Mouse (Mus musculus): ENCODE data around the gene Tex261.

Tex261 gene

DNA sequence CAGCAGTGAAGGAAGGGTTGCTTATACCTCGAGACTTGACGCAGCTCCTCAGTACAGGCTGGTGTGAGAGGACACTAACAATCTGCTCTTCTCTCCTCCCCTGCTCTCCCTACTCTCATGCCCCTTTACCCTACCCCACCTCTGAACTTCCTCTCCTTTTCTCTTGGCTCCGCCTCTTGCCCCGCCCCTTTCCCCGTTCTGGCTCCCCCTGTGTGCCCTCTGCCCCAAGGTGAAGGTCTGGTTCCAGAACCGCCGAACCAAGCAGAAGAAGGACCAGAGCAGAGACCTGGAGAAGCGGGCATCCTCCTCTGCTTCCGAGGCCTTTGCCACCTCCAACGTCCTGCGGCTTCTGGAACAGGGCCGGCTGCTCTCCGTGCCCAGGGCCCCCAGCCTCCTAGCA is 38.3 kb downstream of the Tex261 start:
- CTCF ChIA-PET: interaction anchor here (0.5 to 1.8 kb wide), 8 partner anchors 8 to 1587 kb away, joined by 3 to 9 read pairs (median 4); no protein-coding TSS in a partner anchor
- POLR2A ChIA-PET: interaction anchor here in 2 of 4 experiments (0.5 to 2.2 kb wide), 7 partner anchors 9 to 983 kb away, joined by 3 to 9 read pairs (median 4); no protein-coding TSS in a partner anchor

DNA sequence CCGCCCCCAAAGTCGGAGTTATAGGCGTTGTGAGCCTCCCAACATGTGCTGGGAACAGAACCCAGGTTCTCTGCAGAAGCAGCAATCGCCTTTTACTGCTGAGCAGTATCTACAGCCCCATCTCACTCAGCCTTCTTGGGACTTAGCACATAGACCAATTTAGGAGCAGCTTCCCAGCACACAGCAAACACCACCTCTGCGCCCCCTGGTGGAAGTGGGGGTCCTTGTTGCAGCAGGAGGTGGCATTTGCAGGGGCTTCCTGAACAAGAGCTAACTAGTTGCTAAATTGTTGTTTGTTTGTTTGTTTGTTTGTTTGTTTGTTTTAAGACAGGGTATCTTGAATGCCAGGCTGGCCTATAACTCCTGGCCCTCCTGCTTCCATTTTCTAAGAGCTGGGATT is 44.5 kb downstream of the Tex261 start:
- ChIA-PET POLR2A (interaction anchor here in 3 of 4 experiments (0.7 to 1.6 kb wide), 13 partner anchors 11 to 137 kb away, joined by 3 to 8 read pairs (median 3); partner anchors contain the start of genes Atp6v1b1 (in 2 of the 3), Nagk (in 1 of the 3) and Paip2b (in 1 of the 3)), CTCF (interaction anchor here (0.5 to 5.2 kb wide), 77 partner anchors 8 to 1556 kb away, joined by 3 to 56 read pairs (median 4); partner anchors contain the start of genes Atp6v1b1 (in 4 of the 4), Tex261 (in 3 of the 4), Vax2 (in 2 of the 4) and Ankrd53 (in 1 of the 4))

DNA sequence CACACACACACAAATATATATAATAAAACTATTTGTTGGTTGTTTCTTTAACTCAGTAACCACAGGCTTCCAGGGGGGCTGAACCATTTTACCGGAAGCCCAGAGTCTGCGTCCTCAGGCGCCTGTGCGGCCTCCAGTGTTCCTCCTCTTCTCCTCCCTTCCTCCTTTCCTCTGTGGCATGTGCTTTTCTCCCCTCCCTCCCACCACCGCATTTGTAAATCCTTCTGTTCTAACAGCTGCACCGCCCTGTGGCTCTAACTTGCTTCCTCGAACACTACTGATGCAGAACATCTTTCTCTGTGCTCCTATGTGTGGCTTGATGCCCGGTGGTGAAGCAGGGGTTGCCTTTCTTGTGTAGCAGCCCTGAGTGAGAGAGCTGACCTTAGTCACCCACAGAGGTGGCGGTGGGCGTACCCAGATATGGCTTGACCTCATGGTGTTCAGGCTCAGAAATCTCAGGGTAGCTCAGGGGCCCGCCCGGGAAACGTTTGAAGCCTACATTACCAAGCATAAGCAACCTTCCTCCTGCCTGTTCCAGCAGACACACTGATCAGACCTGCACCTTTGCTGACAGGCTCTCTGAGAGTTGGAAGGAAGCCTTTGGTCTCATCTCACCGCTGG is 46.2 kb downstream of the Tex261 start:
- CTCF ChIA-PET: interaction anchor here (0.5 to 5.2 kb wide), 49 partner anchors 8 to 404 kb away, joined by 3 to 56 read pairs (median 6); partner anchors contain the start of genes Tex261 (in 2 of the 4), Vax2 (in 2 of the 4), Ankrd53 (in 1 of the 4) and Atp6v1b1 (in 1 of the 4)
- POLR2A ChIA-PET: interaction anchor here in 2 of 4 experiments (0.8 to 3.1 kb wide), 7 partner anchors 9 to 74 kb away, joined by 3 to 16 read pairs (median 7); partner anchors contain the start of gene Vax2 (in 1 of the 2)

DNA sequence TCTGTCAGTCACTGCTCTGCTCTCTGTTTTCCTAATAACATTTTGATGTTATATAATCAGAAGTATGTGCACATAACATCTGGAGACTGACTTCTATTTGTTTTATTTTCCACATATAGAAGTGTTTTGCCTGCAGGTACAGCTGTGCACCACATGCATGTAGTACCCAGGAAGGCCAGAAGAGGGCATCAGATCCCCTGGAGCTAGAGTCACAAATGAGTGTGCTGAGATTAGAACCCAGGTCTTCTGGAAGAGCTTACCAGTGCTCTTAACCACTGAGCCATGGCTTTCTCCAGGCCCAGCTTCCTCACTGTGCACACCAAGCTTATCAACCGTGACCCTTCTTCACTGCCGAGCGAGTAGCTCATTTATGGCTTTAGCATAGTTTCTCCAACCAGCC is 47.1 kb downstream of the Tex261 start:
- ChIA-PET POLR2A (interaction anchor here in 3 of 4 experiments (0.8 to 3.1 kb wide), 17 partner anchors 9 to 103 kb away, joined by 3 to 16 read pairs (median 4); partner anchors contain the start of genes Nagk (in 1 of the 3), Paip2b (in 1 of the 3) and Vax2 (in 1 of the 3)), CTCF (interaction anchor here (0.6 to 5.2 kb wide), 74 partner anchors 9 to 502 kb away, joined by 3 to 56 read pairs (median 4); partner anchors contain the start of genes Atp6v1b1 (in 3 of the 4), Tex261 (in 3 of the 4), Vax2 (in 2 of the 4) and Ankrd53 (in 1 of the 4))

DNA sequence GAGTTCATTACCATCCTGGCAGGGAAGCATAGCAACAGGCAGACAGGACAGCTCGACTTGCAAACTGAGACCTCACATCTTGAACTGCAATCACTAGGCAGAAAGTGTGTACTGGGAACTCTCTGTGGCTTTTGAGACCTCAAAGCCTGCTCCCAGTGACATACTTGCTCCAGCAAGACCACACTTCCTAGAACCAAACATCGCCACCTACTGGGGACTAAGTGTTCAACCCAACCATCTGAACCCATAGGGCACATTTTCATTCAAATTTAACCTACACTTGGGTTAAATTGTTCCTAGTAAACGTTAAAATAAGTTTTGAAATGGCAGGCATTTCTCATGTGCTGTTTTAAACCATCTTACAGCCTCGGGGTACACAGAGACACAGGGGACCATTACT is 48.4 kb downstream of the Tex261 start:
- POLR2A ChIA-PET: interaction anchor here in 2 of 4 experiments (0.6 to 3.1 kb wide), 6 partner anchors 10 to 30 kb away, joined by 3 to 11 read pairs (median 5); partner anchors contain the start of gene Vax2 (in 1 of the 2)
- CTCF ChIA-PET: interaction anchor here in 3 of 4 experiments (0.6 to 3.2 kb wide), 9 partner anchors 16 to 165 kb away, joined by 3 to 27 read pairs (median 15); partner anchors contain the start of gene Vax2 (in 1 of the 3)

DNA sequence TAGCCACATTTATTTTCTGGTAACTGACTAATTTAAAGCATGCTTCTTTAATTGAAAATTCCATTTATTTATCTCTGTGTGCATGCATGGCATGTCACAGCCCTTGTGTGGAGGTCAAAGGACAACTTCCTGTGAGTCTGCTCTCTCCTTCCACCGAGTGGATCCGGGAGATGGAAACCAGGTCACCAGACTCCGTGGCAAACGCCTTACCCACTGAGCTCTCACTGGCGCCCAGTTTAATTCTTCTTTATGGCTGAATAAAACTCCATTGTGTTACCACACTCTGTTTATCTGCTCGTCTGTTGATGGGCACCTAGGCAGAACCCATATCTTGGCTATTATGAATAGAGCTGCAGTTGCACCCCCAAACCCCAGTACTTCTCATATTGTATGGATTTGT is 53.1 kb downstream of the Tex261 start:
- POLR2A ChIA-PET: interaction anchor here in 2 of 4 experiments (1.0 to 1.7 kb wide), 4 partner anchors 10 to 405 kb away, joined by 3 to 6 read pairs (median 4); partner anchors contain the start of gene Vax2 (in 1 of the 2)

More for the DNA sequence above, 53.1 kb downstream of the Tex261 start:
- CTCF ChIA-PET: interaction anchor here in 3 of 4 experiments (0.6 to 2.3 kb wide), 6 partner anchors 8 to 32 kb away, joined by 3 to 8 read pairs (median 4); no protein-coding TSS in a partner anchor

All from embryonic stem cell, embryonic (primary cell).